Mouse (Mus musculus): Measurements from ENCODE around the gene Wnt10a. TPM values are rescaled to one million over a fixed set of nuclear protein-coding genes. Genes with fewer than 3 reads are reported as not detected.

Wnt10a gene
- total and polyA plus RNA-seq, 3 experiments, result 126 to 187 (median 155) TPM

GRCm38 (mm10) chr1:74792831-74793660 lies 1.7 kb downstream of the Wnt10a start (continued):
- no peak for TF ChIP-seq GABPA (IDR thresholded peaks at IDR 0.05; ENCODE audit: insufficient replicate concordance, low read depth, low read length)
- TF ChIP-seq ETS1 (conservative IDR thresholded peaks at IDR 0.05; ENCODE audit: low read depth, low read length), result 0 out of 2 replicates have a peak, but pooled peaks have one; percentile 10
- TF ChIP-seq UBTF (IDR thresholded peaks at IDR 0.05; ENCODE audit: low read depth, low read length), result peak; percentile 62; the same call in 1 of the 2 replicates
- TF ChIP-seq NRF1 (IDR thresholded peaks at IDR 0.05; ENCODE audit: low read depth, low read length), result no peak
- TF ChIP-seq KAT2A (IDR thresholded peaks at IDR 0.05; ENCODE audit: insufficient replicate concordance, low read length), result no peak
- TF ChIP-seq RAD21 (IDR thresholded peaks at IDR 0.05; ENCODE audit: low read depth, low read length), result no peak
- no peak for TF ChIP-seq JUN (IDR thresholded peaks at IDR 0.05; ENCODE audit: insufficient read depth, low read depth, low read length)

DNA sequence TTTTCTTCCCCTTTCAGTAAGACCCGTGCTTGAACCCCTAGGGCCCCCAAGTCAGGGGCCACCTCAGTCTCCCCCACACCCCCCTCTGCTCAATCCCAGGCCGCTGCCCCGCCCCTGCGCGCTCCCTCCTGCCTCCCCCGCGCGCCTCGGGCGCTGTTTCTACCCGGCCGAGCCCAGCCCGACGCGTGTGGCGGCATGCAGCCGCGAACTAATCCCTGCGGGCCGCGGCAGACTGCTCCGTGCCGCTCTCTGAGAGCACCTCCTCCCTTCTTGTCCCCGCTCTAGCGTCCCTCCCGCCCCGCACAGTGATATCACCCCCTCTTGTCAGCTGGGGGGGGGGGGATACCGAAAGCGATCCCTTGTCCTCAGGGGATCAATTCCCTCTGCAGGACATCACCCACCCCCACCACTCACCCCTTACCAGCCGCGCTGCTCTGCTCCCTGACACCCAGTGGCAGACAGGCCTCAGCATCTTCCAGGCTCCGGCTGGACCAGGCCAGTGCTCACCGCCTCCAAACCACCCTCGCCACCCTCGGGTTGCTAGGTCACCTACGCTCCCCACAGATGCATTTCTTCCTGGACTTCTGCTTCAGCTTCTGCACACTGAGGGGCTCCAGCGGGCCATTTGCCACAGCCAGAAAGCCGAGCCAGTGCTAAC lies 3.3 kb downstream of the Wnt10a start:
- TF ChIP-seq ZC3H11A (IDR thresholded peaks at IDR 0.05; ENCODE audit: low read depth, low read length) (no peak), CHD1 (IDR thresholded peaks at IDR 0.05; ENCODE audit: low read depth, low read length) (peak; percentile 54; the same call in 1 of the 2 replicates), MXI1 (IDR thresholded peaks at IDR 0.05; ENCODE audit: low read depth, low read length) (peak; percentile 74; the same call in 1 of the 2 replicates), E2F4 (IDR thresholded peaks at IDR 0.05; ENCODE audit: insufficient replicate concordance, low read depth, low read length) (no peak), RCOR1 (conservative IDR thresholded peaks at IDR 0.05; ENCODE audit: low read depth, low read length) (no peak), SMC3 (IDR thresholded peaks at IDR 0.05; ENCODE audit: low read depth, low read length) (no peak), CHD2 (IDR thresholded peaks at IDR 0.05; ENCODE audit: low read length) (0 out of 2 replicates have a peak, but pooled peaks have one; percentile 44), NELFE (IDR thresholded peaks at IDR 0.05; ENCODE audit: low read depth, low read length) (peak; percentile 45; the same call in 1 of the 2 replicates), MAZ (IDR thresholded peaks at IDR 0.05; ENCODE audit: low read depth, low read length) (peak; percentile 89), ETS1 (conservative IDR thresholded peaks at IDR 0.05; ENCODE audit: low read depth, low read length) (peak; percentile 36), POLR2A (IDR thresholded peaks at IDR 0.05; ENCODE audit: low read depth, low read length) (peak; percentile 31; the same call in 1 of the 2 replicates), HCFC1 (IDR thresholded peaks at IDR 0.05; ENCODE audit: low read depth, low read length) (no peak), TBP (conservative IDR thresholded peaks at IDR 0.05; ENCODE audit: low read depth, low read length) (0 out of 2 replicates have a peak, but pooled peaks have one; percentile 7), EP300 (IDR thresholded peaks at IDR 0.05; ENCODE audit: low read length) (no peak), SIN3A (IDR thresholded peaks at IDR 0.05; ENCODE audit: low read length) (peak; percentile 71), MAX (IDR thresholded peaks at IDR 0.05; ENCODE audit: low read length) (no peak), PAX5 (IDR thresholded peaks at IDR 0.05; ENCODE audit: low read length) (no peak), TCF12 (IDR thresholded peaks at IDR 0.05; ENCODE audit: low read depth, low read length) (peak; percentile 75; the same call in 1 of the 2 replicates), BHLHE40 (IDR thresholded peaks at IDR 0.05; ENCODE audit: low read depth, low read length) (peak; percentile 73), UBTF (IDR thresholded peaks at IDR 0.05; ENCODE audit: low read depth, low read length) (peak; percentile 64; the same call in 1 of the 2 replicates), ZMIZ1 (IDR thresholded peaks at IDR 0.05; ENCODE audit: low read depth, low read length) (peak; percentile 50; the same call in 1 of the 2 replicates), IRF4 (IDR thresholded peaks at IDR 0.05; ENCODE audit: low read depth, low read length) (peak; percentile 42; the same call in 1 of the 2 replicates)
- H3K36me3 ChIP-seq (replicated peaks in 1 of 2; ENCODE audit: control insufficient read depth in 1 of 2, insufficient read depth in 1 of 2, low read length in 1 of 2), result peaks cover 0 to 60% of the 10 kb centered on the region in 2 experiments
- DNase-seq (ENCODE audit: extremely low read depth), result no peak
- peak overlapping the region; percentile 93 for H3K4me2 ChIP-seq (ENCODE audit: insufficient read depth, low read depth, poor library complexity, severe bottlenecking)
- in situ Hi-C loops (cut with MboI; ENCODE audit: low pct_ligation_motif_present, low pct_unique_long_range_greater_than_20kb, low sequenced_read_pairs) (no loop called here), dilution Hi-C loops (cut with MboI; ENCODE audit: extremely low pct_ligation_motif_present, extremely low pct_unique_long_range_greater_than_20kb, low sequenced_read_pairs) (no loop called here)
- peaks cover 47 to 55% of the 10 kb centered on the region in 2 experiments for H3K4me1 ChIP-seq (ENCODE audit: control insufficient read depth in 1 of 2, insufficient read depth in 2 of 2)
- H3K4me3 ChIP-seq (replicated peaks in 1 of 3; ENCODE audit: low read depth in 2 of 3, low read length in 2 of 3, poor library complexity in 1 of 3), result peak overlapping the region; percentile 84 to 89 (median 88)
- peak overlapping the region; percentile 88 for H3K27ac ChIP-seq (ENCODE audit: insufficient read depth, low read depth)
- H3K9me3 ChIP-seq (replicated peaks; ENCODE audit: low read length), result no peaks in the 10 kb centered on the region
- peak overlapping the region; percentile 81 for H3K9ac ChIP-seq (ENCODE audit: insufficient read depth, low read depth)
- H3K79me2 ChIP-seq (replicated peaks; ENCODE audit: control insufficient read depth, extremely low read depth, insufficient read depth, poor library complexity, severe bottlenecking), result peaks cover 17% of the 10 kb centered on the region
- H3K27me3 ChIP-seq (replicated peaks), result no peaks in the 10 kb centered on the region

All from CH12.LX (cell line).